Mouse (Mus musculus) layer of hippocampus, adult 9-10 months (tissue): Measurements from ENCODE around the gene C8g.

Source experiments
- DNase-seq: peaks from one replicate; pipeline ENCODE4 v3.0.0; 2022; ENCODE audit warnings: low spot score

The C8g gene

DNA sequence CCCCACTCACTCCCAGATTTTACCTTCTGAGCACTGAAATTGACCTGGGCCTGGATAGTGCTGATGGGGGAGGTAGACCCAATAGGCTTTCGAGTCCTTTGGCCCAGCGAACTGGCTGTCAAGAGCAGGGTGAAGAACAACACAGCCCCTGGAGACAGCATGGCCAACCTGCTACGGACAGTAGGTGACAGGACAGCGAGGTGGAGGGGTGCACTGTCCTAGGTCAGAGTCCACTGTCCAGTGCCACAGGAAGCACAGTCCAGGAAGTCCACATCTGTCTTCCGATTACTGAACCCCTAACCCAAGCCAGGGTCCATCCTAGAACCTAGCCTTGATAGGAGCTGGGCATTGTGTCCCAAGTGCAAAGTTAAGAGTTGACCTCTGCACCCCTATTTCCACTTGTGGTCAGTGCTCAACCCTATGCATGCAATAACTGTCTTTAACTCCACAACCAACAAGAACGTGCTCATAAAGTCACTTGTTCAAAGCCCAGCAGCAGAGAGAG is 1.4 kb downstream of the C8g start:
- no peak for DNase-seq

- DNase-seq, result no peak
Measured at GRCm38 (mm10) chr2:25498622-25499478, 2.7 kb downstream of the C8g start.

GRCm38 (mm10) chr2:25497846-25498575 is 3.5 kb downstream of the C8g start:
- DNase-seq, result no peak

- no peak for DNase-seq
Measured at GRCm38 (mm10) chr2:25496462-25496861, 5.1 kb downstream of the C8g start.

- DNase-seq, result no peak
Measured at GRCm38 (mm10) chr2:25493476-25493961, 8.0 kb downstream of the C8g start, which contains the start of gene Lcn12. TSS of gene Lcn12 (minus strand) at chr2:25493911.

GRCm38 (mm10) chr2:25492988-25493387 is 8.5 kb downstream of the C8g start:
- no peak for DNase-seq

DNA sequence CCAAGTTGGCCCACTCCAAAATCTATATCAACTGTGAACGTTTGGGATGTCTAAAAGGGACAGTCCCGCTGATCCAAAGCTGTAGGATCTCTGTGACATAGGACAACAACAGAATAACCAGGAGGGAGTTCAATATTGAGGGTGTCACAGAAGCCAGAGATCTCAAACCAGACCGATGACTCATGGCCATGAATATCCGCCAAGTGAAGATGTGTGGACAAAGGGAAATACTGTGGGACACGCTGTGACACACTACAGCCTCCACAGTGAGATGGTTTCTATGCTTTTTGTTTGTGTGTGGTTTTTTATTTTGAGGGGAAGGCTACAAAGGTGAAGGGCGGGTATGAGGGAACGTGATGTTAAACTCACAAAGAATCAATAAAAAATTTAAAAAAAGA is 12.8 kb downstream of the C8g start:
- no peak for DNase-seq

- DNase-seq, result no peak
Measured at GRCm38 (mm10) chr2:25487965-25488670, 13.4 kb downstream of the C8g start.

DNA sequence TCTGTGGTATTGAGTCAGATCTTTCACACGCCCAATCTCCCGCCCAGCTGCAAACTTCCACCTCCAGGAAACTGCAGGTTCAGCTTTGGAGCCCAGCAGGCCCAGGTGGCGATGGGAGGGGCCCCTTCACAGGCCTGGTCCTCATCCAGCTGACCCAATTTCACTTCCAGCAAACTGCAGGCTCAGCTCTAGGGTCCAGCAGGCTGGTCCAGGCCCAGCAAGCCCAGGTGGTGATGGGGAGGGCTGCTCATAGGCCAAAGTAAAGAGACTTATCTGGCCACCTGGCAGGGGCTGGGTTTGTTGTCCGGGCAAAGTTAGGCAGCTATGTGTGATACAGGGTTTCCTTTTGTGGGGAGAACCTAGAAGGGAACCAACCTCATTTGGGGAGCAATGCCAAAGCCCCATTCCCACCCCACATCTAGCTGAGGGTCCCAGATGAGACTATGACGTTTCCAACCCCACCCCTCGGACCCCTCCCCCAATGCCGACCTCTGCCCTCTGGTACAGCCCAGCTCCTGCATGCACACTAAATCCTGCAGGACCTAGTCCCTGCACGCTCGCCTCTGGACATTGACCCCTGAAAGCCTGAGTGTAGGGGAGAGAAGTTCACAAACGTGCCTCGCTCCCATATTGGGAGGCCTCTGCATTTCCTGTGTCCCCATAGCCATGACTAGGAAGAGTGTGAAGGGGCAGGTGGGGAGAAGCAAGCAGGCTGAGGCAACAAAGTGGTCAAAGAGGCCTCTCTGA is 16.4 kb downstream of the C8g start:
- DNase-seq, result no peak

- no peak for DNase-seq
Measured at GRCm38 (mm10) chr2:25482969-25483368, 18.6 kb downstream of the C8g start.

GRCm38 (mm10) chr2:25480541-25480940 is 21.0 kb downstream of the C8g start:
- no peak for DNase-seq

DNA sequence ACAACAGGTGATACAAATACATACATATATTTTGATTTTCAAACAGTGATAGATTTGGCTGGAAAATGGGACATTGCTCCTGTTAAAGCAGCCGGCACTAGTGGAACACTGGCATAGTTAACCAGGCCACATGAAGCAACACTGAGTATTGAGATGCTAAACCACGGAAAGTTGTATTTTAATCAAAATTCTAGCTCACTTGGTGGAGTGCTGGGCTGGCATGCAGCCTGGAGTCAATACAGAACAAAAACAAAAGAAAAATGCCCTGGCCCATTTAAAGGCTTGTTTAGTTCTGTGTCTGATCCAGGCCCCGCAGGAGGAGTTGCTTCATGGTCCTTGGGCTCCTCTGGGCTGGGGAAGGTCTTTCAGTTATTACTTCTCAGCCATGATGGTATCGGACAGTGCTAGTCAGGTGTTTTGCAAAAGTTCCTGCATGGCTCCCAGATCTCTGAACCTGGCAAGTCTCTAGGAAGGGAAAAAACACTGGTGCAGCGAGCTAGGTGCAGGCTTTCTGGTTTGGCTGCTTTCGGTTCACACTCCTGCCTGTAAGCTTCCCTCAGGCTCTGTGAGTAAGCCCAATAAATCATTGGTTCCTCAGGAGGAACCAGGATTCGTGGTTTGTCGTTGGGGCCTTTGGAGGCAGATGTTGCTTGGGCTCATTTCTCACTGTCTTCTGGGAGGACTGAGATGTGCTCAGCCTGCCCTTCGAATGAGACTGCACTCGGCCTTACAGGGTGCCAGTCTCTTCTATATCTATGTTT is 21.8 kb downstream of the C8g start:
- DNase-seq, result no peak

GRCm38 (mm10) chr2:25477967-25478675 is 23.4 kb downstream of the C8g start:
- no peak for DNase-seq

DNA sequence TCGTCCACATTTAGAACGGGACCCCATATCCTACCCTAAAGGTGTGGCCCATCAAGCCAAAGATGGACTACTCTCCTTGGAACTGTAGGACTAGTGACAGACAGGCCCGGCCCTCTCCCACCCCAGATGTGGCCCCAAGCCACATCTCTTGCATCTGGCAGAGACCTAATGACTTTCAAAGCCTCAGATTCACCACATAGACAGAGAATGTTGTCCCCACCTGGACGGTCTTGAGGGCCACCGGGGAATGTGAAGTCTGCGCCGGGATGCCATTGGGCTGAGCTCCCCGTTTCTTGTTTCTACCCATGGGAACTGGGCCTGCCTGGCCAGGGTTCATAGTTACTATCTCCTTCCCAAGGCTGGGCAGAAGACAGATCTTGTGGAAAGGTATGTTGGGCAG is 24.0 kb downstream of the C8g start:
- no peak for DNase-seq

GRCm38 (mm10) chr2:25472550-25472949 is 29.0 kb downstream of the C8g start:
- no peak for DNase-seq

- no peak for DNase-seq
Measured at GRCm38 (mm10) chr2:25469969-25470368, 31.6 kb downstream of the C8g start, which contains the start of gene Ptgds. TSS of gene Ptgds (minus strand) at chr2:25470046.

GRCm38 (mm10) chr2:25468962-25469915 is 32.3 kb downstream of the C8g start:
- DNase-seq, result no peak

DNA sequence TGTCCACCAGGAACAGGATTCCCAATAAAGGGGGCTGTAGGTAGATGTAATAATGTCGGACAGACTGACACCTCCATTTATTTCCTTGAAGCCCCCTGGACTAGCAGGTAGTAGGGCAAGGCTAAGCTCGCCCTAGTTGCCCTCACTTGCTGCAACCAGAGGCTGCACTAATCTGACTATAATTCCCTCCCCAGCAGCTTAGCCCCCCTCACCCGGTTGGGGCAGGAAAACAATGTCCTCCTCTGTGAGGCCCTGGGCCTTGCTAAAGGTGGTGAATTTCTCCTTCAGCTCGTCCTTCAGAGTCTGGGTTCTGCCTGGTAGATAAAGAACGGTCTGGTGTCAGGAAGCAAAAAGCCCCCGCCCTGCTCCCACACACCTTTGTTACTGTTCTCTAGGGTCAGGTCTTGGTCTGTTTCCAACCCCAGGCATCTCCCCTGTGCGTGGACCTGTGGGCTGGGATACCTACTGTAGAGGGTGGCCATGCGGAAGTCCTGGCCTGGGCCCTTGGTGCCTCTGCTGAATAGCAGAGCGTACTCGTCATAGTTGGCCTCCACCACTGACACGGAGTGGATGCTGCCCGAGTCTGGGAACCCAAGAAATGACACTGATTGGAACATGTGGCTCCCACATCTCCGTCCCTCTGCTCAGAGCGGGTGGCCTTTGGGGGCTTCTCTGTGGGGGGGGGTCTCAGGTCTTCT is 33.8 kb downstream of the C8g start:
- DNase-seq, result no peak
